Mouse (Mus musculus) ES-Bruce4 (cell line): ENCODE measurements around the gene Xrcc1.

Experiments used
- CTCF ChIP-seq: IDR thresholded peaks from one replicate; pipeline ENCODE4 v1.8.1; 2011; ENCODE audit warnings: low read depth, low read length
- EP300 ChIP-seq: IDR thresholded peaks from 2 replicates; pipeline ENCODE4 v1.6.1; 2011; ENCODE audit warnings: low read depth, low read length; ENCODE audit not compliant: insufficient read depth
- POLR2A ChIP-seq: IDR thresholded peaks from one replicate; pipeline ENCODE4 v1.8.1; 2011; ENCODE audit warnings: low read length; ENCODE audit not compliant: insufficient read depth

DNA sequence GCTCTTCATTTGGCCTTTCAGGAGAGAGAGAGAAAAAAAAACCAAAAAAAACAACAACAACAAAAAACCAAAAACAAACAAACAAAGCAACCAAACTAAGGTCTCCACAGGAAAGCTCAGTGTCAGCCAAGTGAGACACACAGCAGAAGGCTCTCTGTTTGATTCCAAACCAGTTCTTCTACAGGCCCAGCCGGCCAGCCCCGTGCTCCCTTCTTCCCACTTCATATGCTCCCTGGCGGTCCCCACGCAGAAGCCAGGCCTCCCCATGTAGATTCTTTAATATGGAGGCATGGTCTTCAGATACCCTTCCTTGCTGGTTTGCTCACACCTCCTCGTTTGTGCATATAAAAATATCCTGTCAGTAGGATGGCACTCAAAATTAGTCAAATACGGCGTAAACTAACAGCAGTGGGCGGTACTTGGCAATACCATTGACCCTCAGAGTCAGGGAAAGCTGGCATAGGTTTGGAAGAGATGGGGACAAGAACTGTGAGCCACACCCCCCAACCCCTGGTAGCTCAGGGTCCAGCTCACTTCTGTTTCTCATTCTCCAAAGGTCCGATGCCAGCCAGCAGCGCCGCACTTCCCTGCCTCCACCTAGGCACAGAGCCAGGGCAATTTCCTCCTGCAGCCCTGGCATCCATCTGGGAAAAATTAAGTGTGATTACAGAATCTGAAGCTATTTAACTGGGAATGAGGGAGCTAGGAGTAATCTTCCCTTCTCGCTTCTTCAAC, 20.2 kb upstream of the Xrcc1 start:
- TF ChIP-seq CTCF = no peak
- TF ChIP-seq POLR2A = no peak
- TF ChIP-seq EP300 = no peak
